Mouse (Mus musculus) forebrain, embryonic 12.5 days (tissue): ENCODE results near the gene Pcdh8. TPM values are rescaled to one million over a fixed set of nuclear protein-coding genes. Genes with fewer than 3 reads are reported as not detected.
A peak's percentile ranks its signal among the peaks of the same experiment; 100 is the strongest.

Source experiments
- ATAC-seq: fragments of 200-750 bp; cut with Nextera tagmentation; 2 replicates; pipeline ENCODE4 v1.8.0; 2017; ENCODE audit warnings: moderate TSS enrichment; ENCODE audit not compliant: low FRiP score
- H3K27ac ChIP-seq: fragments of 300-500 bp; sonication (generic); 2 replicates; pipeline ENCODE4 v1.5.1; 2016; ENCODE audit warnings: mild to moderate bottlenecking
- H3K27me3 ChIP-seq: fragments of 300-500 bp; sonication (generic); 2 replicates; pipeline ENCODE4 v1.6.1; 2016; ENCODE audit warnings: mild to moderate bottlenecking
- H3K36me3 ChIP-seq: fragments of 300-500 bp; sonication (generic); replicated peaks from 2 replicates; pipeline ENCODE4 v1.6.1; 2016; ENCODE audit warnings: mild to moderate bottlenecking
- H3K4me1 ChIP-seq: fragments of 300-500 bp; sonication (generic); 2 replicates; pipeline ENCODE4 v1.6.1; 2016
- H3K4me2 ChIP-seq: fragments of 300-500 bp; sonication (generic); 2 replicates; pipeline ENCODE4 v1.6.1; 2016; ENCODE audit warnings: mild to moderate bottlenecking, moderate library complexity
- H3K4me3 ChIP-seq: fragments of 300-500 bp; sonication (generic); replicated peaks from 2 replicates; pipeline ENCODE4 v1.5.1; 2016; ENCODE audit warnings: mild to moderate bottlenecking
- H3K9ac ChIP-seq: fragments of 300-500 bp; sonication (generic); 2 replicates; pipeline ENCODE4 v1.6.1; 2016; ENCODE audit warnings: mild to moderate bottlenecking
- H3K9me3 ChIP-seq: fragments of 300-500 bp; sonication (generic); 2 replicates; pipeline ENCODE4 v1.6.1; 2016
- WGBS: fragments of 180-500 bp; shearing (Covaris S2); methylation state at CpG from one replicate; pipeline ENCODE4 v1.1.7; 2016; 5-methylcytosine and 5-hydroxymethylcytosine counted together
- polyA plus RNA-seq: library from polyadenylated mRNA; unstranded; fragments of >200 nt; fragmentation: Nextera tagmentation; extraction: Ambion mirVana; gene quantifications from 2 replicates; pipeline ENCODE4 v1.2.1, GENCODE M21; 2016

The Pcdh8 gene
- polyA plus RNA-seq, 1 experiment from 2014 or later, result 26.7 TPM

GRCm38 (mm10) chr14:79771802-79772511 is 845 bp upstream of the Pcdh8 start:
- ATAC-seq, result no peak
- no peaks in the 10 kb centered on the region for H3K9me3 ChIP-seq
- under 1% methylated on average over 20 of the region's 20 CpGs for WGBS
- H3K4me1 ChIP-seq, result peaks cover 72% of the 10 kb centered on the region
- H3K27ac ChIP-seq, result peak overlapping the region; percentile 75
- peak overlapping the region; percentile 85 for H3K4me2 ChIP-seq
- peak overlapping the region; percentile 63 for H3K9ac ChIP-seq
- H3K4me3 ChIP-seq, result peak overlapping the region; percentile 54
- no peaks in the 10 kb centered on the region for H3K36me3 ChIP-seq
- H3K27me3 ChIP-seq, result peaks cover 67% of the 10 kb centered on the region

GRCm38 (mm10) chr14:79770306-79771093 is 612 bp downstream of the Pcdh8 start:
- 3% methylated on average over 62 of the region's 62 CpGs for WGBS

GRCm38 (mm10) chr14:79769618-79770017 is 1.5 kb downstream of the Pcdh8 start:
- Histone ChIP-seq H3K9me3 (no peaks in the 10 kb centered on the region), H3K4me1 (peaks cover 79% of the 10 kb centered on the region), H3K36me3 (no peaks in the 10 kb centered on the region), H3K4me3 (peak overlapping the region; percentile 54), H3K9ac (peak overlapping the region; percentile 63), H3K27ac (no peak overlapping the region), H3K4me2 (peak overlapping the region; percentile 85), H3K27me3 (peaks cover 68% of the 10 kb centered on the region)
- ATAC-seq, result peak; percentile 12
- under 1% methylated on average over 46 of the region's 46 CpGs for WGBS

More at GRCm38 (mm10) chr14:79770306-79771093, 612 bp downstream of the Pcdh8 start:
- peak; percentile 31 for ATAC-seq
- Histone ChIP-seq H3K9me3 (no peaks in the 10 kb centered on the region), H3K36me3 (no peaks in the 10 kb centered on the region), H3K4me3 (peak overlapping the region; percentile 54), H3K4me1 (peaks cover 80% of the 10 kb centered on the region), H3K4me2 (peak overlapping the region; percentile 85), H3K9ac (peak overlapping the region; percentile 63), H3K27me3 (peaks cover 70% of the 10 kb centered on the region), H3K27ac (peak overlapping the region; percentile 69)

- Histone ChIP-seq H3K36me3 (no peaks in the 10 kb centered on the region), H3K27me3 (peaks cover 68% of the 10 kb centered on the region), H3K4me2 (peak overlapping the region; percentile 85), H3K27ac (no peak overlapping the region), H3K9me3 (no peaks in the 10 kb centered on the region), H3K4me1 (peaks cover 77% of the 10 kb centered on the region), H3K4me3 (peak overlapping the region; percentile 54), H3K9ac (peak overlapping the region; percentile 63; the same call in 1 of the 2 replicates)
- ATAC-seq, result no peak
- 6% methylated on average over 30 of the region's 30 CpGs for WGBS
Measured at GRCm38 (mm10) chr14:79768996-79769395, 2.1 kb downstream of the Pcdh8 start.

- Histone ChIP-seq H3K9me3 (no peaks in the 10 kb centered on the region), H3K9ac (peak overlapping the region; percentile 63), H3K4me1 (peaks cover 72% of the 10 kb centered on the region), H3K27me3 (peaks cover 63% of the 10 kb centered on the region), H3K4me3 (peak overlapping the region; percentile 54), H3K27ac (no peak overlapping the region), H3K36me3 (no peaks in the 10 kb centered on the region), H3K4me2 (peak overlapping the region; percentile 85)
- ATAC-seq, result no peak
- 2% methylated on average over 54 of the region's 59 CpGs for WGBS
Measured at GRCm38 (mm10) chr14:79768076-79768830, 2.9 kb downstream of the Pcdh8 start.

GRCm38 (mm10) chr14:79767601-79768000 is 3.5 kb downstream of the Pcdh8 start:
- Histone ChIP-seq H3K9ac (peak overlapping the region; percentile 63), H3K27me3 (peaks cover 57% of the 10 kb centered on the region), H3K9me3 (no peaks in the 10 kb centered on the region), H3K4me1 (peaks cover 65% of the 10 kb centered on the region), H3K36me3 (no peaks in the 10 kb centered on the region), H3K4me2 (peak overlapping the region; percentile 85), H3K4me3 (peak overlapping the region; percentile 54), H3K27ac (no peak overlapping the region)
- no peak for ATAC-seq
- 6% methylated on average over 11 of the region's 11 CpGs for WGBS

GRCm38 (mm10) chr14:79765196-79765765 is 5.8 kb downstream of the Pcdh8 start:
- Histone ChIP-seq H3K36me3 (no peaks in the 10 kb centered on the region), H3K4me3 (no peak overlapping the region), H3K9me3 (no peaks in the 10 kb centered on the region), H3K27ac (no peak overlapping the region), H3K9ac (no peak overlapping the region), H3K4me2 (no peak overlapping the region), H3K4me1 (peaks cover 45% of the 10 kb centered on the region), H3K27me3 (peaks cover 53% of the 10 kb centered on the region)
- WGBS, result 46% methylated on average over 6 of the region's 6 CpGs
- ATAC-seq, result no peak

- no peak overlapping the region for H3K9ac ChIP-seq
- 42% methylated on average over 13 of the region's 13 CpGs for WGBS
- ATAC-seq, result peak; percentile 65; the same call in 1 of the 2 replicates
Measured at GRCm38 (mm10) chr14:79754601-79755222, 16.4 kb downstream of the Pcdh8 start.

GRCm38 (mm10) chr14:79754157-79754556 is 17.0 kb downstream of the Pcdh8 start:
- H3K27me3 ChIP-seq, result 0 out of 2 replicates have a peak, but pooled peaks cover 4% of the 10 kb centered on the region
- no peaks in the 10 kb centered on the region for H3K36me3 ChIP-seq
- 13% methylated on average over 3 of the region's 3 CpGs for WGBS
- peaks cover 17% of the 10 kb centered on the region for H3K4me1 ChIP-seq
- H3K9ac ChIP-seq, result no peak overlapping the region
- H3K4me3 ChIP-seq, result no peak overlapping the region
- peak overlapping the region; percentile 71 for H3K27ac ChIP-seq
- H3K9me3 ChIP-seq, result no peaks in the 10 kb centered on the region
- no peak overlapping the region for H3K4me2 ChIP-seq
- peak; percentile 63 for ATAC-seq

More at GRCm38 (mm10) chr14:79754601-79755222, 16.4 kb downstream of the Pcdh8 start:
- Histone ChIP-seq H3K36me3 (no peaks in the 10 kb centered on the region), H3K4me1 (peaks cover 17% of the 10 kb centered on the region), H3K27me3 (0 out of 2 replicates have a peak, but pooled peaks cover 4% of the 10 kb centered on the region), H3K27ac (peak overlapping the region; percentile 71), H3K4me3 (no peak overlapping the region), H3K4me2 (no peak overlapping the region), H3K9me3 (no peaks in the 10 kb centered on the region)

- peaks cover 17% of the 10 kb centered on the region for H3K4me1 ChIP-seq
- no peak overlapping the region for H3K9ac ChIP-seq
- H3K27me3 ChIP-seq, result 0 out of 2 replicates have a peak, but pooled peaks cover 2% of the 10 kb centered on the region
- no peak overlapping the region for H3K27ac ChIP-seq
- no peaks in the 10 kb centered on the region for H3K9me3 ChIP-seq
- 77% methylated on average over 7 of the region's 7 CpGs for WGBS
- ATAC-seq, result no peak
- no peaks in the 10 kb centered on the region for H3K36me3 ChIP-seq
- no peak overlapping the region for H3K4me3 ChIP-seq
- no peak overlapping the region for H3K4me2 ChIP-seq
Measured at GRCm38 (mm10) chr14:79753733-79754132, 17.4 kb downstream of the Pcdh8 start.

GRCm38 (mm10) chr14:79740515-79740914 is 30.6 kb downstream of the Pcdh8 start:
- ATAC-seq, result no peak
- H3K4me1 ChIP-seq, result 0 out of 2 replicates have a peak, but pooled peaks cover 4% of the 10 kb centered on the region
- no peaks in the 10 kb centered on the region for H3K36me3 ChIP-seq
- H3K27me3 ChIP-seq, result no peaks in the 10 kb centered on the region
- WGBS, result 58% methylated on average over 3 of the region's 3 CpGs
- no peak overlapping the region for H3K4me3 ChIP-seq
- H3K9ac ChIP-seq, result no peak overlapping the region
- no peak overlapping the region for H3K4me2 ChIP-seq
- H3K27ac ChIP-seq, result no peak overlapping the region
- H3K9me3 ChIP-seq, result no peaks in the 10 kb centered on the region
